Mouse (Mus musculus): ENCODE results near the gene Wdtc1. TPM values are rescaled to one million over a fixed set of nuclear protein-coding genes. Genes with fewer than 3 reads are reported as not detected.

The Wdtc1 gene
- polyA plus RNA-seq (2016; fragmentation: Nextera tagmentation; extraction: Ambion mirVana) = 17.0 and 18.7 TPM in 2 replicates

GRCm38 (mm10) chr4:133353367-133354365, at the start of gene Wdtc1:
Gene Wdtc1 (minus strand): TSS chr4:133353481.
- WGBS = 90% methylated on average over 23 of the region's 23 CpGs
- no peaks in the 10 kb centered on the region for H3K27me3 ChIP-seq
- H3K27ac ChIP-seq = no peak within 1 kb of the TSS
- no peak for ATAC-seq (ENCODE audit: insufficient number of reproducible peaks, insufficient read depth, low FRiP score, low TSS enrichment)
- H3K36me3 ChIP-seq = no peaks in the 10 kb centered on the region
- no peaks in the 10 kb centered on the region for H3K4me1 ChIP-seq
- no peak within 1 kb of the TSS for H3K4me3 ChIP-seq
- H3K9me3 ChIP-seq = no peaks in the 10 kb centered on the region
- H3K9ac ChIP-seq = no peak within 1 kb of the TSS
- H3K4me2 ChIP-seq (replicated peaks) = no peak within 1 kb of the TSS

- no peaks in the 10 kb centered on the region for H3K36me3 ChIP-seq
- H3K27me3 ChIP-seq = no peaks in the 10 kb centered on the region
- no peak overlapping the region for H3K4me3 ChIP-seq
- H3K27ac ChIP-seq = no peak overlapping the region
- H3K4me1 ChIP-seq = peaks cover 36% of the 10 kb centered on the region
- ATAC-seq (ENCODE audit: insufficient number of reproducible peaks, insufficient read depth, low FRiP score, low TSS enrichment) = no peak
- no peak overlapping the region for H3K9ac ChIP-seq
- WGBS = 55% methylated on average over 13 of the region's 13 CpGs
- H3K4me2 ChIP-seq (replicated peaks) = no peak overlapping the region
- H3K9me3 ChIP-seq = no peaks in the 10 kb centered on the region
Measured at GRCm38 (mm10) chr4:133402011-133402410, 48.7 kb upstream of the Wdtc1 start.

GRCm38 (mm10) chr4:133400098-133400497, 46.8 kb upstream of the Wdtc1 start:
- Histone ChIP-seq H3K9ac (no peak overlapping the region; the same call in 1 of the 2 replicates), H3K4me3 (no peak overlapping the region), H3K27me3 (no peaks in the 10 kb centered on the region), H3K4me1 (peaks cover 45% of the 10 kb centered on the region), H3K27ac (peak overlapping the region; percentile 42; the same call in 1 of the 2 replicates), H3K4me2 (replicated peaks) (no peak overlapping the region), H3K36me3 (no peaks in the 10 kb centered on the region), H3K9me3 (no peaks in the 10 kb centered on the region)
- ATAC-seq (ENCODE audit: insufficient number of reproducible peaks, insufficient read depth, low FRiP score, low TSS enrichment) = no peak
- WGBS = 31% methylated on average over 7 of the region's 7 CpGs

- Histone ChIP-seq H3K27ac (peak overlapping the region; percentile 52), H3K4me1 (peaks cover 51% of the 10 kb centered on the region), H3K9me3 (no peaks in the 10 kb centered on the region), H3K27me3 (no peaks in the 10 kb centered on the region), H3K9ac (no peak overlapping the region; the same call in 1 of the 2 replicates), H3K4me3 (no peak overlapping the region), H3K36me3 (no peaks in the 10 kb centered on the region), H3K4me2 (replicated peaks) (no peak overlapping the region)
- ATAC-seq (ENCODE audit: insufficient number of reproducible peaks, insufficient read depth, low FRiP score, low TSS enrichment) = no peak
- 71% methylated on average over 6 of the region's 6 CpGs for WGBS
Measured at GRCm38 (mm10) chr4:133399509-133399908, 46.2 kb upstream of the Wdtc1 start.

- peaks cover 57% of the 10 kb centered on the region for H3K4me1 ChIP-seq
- no peak overlapping the region for H3K4me2 ChIP-seq (replicated peaks)
- no peaks in the 10 kb centered on the region for H3K9me3 ChIP-seq
- no peaks in the 10 kb centered on the region for H3K36me3 ChIP-seq
- H3K27me3 ChIP-seq = no peaks in the 10 kb centered on the region
- WGBS = 74% methylated on average over 5 of the region's 5 CpGs
- H3K9ac ChIP-seq = no peak overlapping the region
- ATAC-seq (ENCODE audit: insufficient number of reproducible peaks, insufficient read depth, low FRiP score, low TSS enrichment) = no peak
- H3K27ac ChIP-seq = no peak overlapping the region
- no peak overlapping the region for H3K4me3 ChIP-seq
Measured at GRCm38 (mm10) chr4:133398619-133399018, 45.3 kb upstream of the Wdtc1 start.

GRCm38 (mm10) chr4:133397961-133398360, 44.7 kb upstream of the Wdtc1 start:
- Histone ChIP-seq H3K4me3 (no peak overlapping the region), H3K4me2 (replicated peaks) (no peak overlapping the region), H3K9me3 (no peaks in the 10 kb centered on the region), H3K27ac (no peak overlapping the region), H3K9ac (no peak overlapping the region), H3K27me3 (no peaks in the 10 kb centered on the region), H3K4me1 (peaks cover 57% of the 10 kb centered on the region), H3K36me3 (no peaks in the 10 kb centered on the region)
- WGBS = 81% methylated on average over 8 of the region's 8 CpGs
- no peak for ATAC-seq (ENCODE audit: insufficient number of reproducible peaks, insufficient read depth, low FRiP score, low TSS enrichment)

GRCm38 (mm10) chr4:133397299-133397698, 44.0 kb upstream of the Wdtc1 start:
- Histone ChIP-seq H3K9ac (no peak overlapping the region), H3K27me3 (no peaks in the 10 kb centered on the region), H3K9me3 (no peaks in the 10 kb centered on the region), H3K4me2 (replicated peaks) (no peak overlapping the region), H3K27ac (no peak overlapping the region), H3K36me3 (no peaks in the 10 kb centered on the region), H3K4me3 (no peak overlapping the region), H3K4me1 (peaks cover 57% of the 10 kb centered on the region)
- no peak for ATAC-seq (ENCODE audit: insufficient number of reproducible peaks, insufficient read depth, low FRiP score, low TSS enrichment)
- WGBS = 38% methylated on average over 5 of the region's 5 CpGs

GRCm38 (mm10) chr4:133396079-133396478, 42.8 kb upstream of the Wdtc1 start:
- no peaks in the 10 kb centered on the region for H3K36me3 ChIP-seq
- H3K27ac ChIP-seq = peak overlapping the region; percentile 58; the same call in 1 of the 2 replicates
- H3K4me1 ChIP-seq = peaks cover 58% of the 10 kb centered on the region
- H3K9me3 ChIP-seq = no peaks in the 10 kb centered on the region
- no peak overlapping the region for H3K9ac ChIP-seq
- H3K27me3 ChIP-seq = no peaks in the 10 kb centered on the region
- ATAC-seq (ENCODE audit: insufficient number of reproducible peaks, insufficient read depth, low FRiP score, low TSS enrichment) = no peak
- WGBS = 66% methylated on average over 2 of the region's 2 CpGs
- no peak overlapping the region for H3K4me2 ChIP-seq (replicated peaks)
- no peak overlapping the region for H3K4me3 ChIP-seq

- no peaks in the 10 kb centered on the region for H3K9me3 ChIP-seq
- peaks cover 2% of the 10 kb centered on the region; the same call in 1 of the 2 replicates for H3K36me3 ChIP-seq
- peaks cover 56% of the 10 kb centered on the region for H3K4me1 ChIP-seq
- H3K27me3 ChIP-seq = no peaks in the 10 kb centered on the region
- H3K4me3 ChIP-seq = no peak overlapping the region
- no peak overlapping the region for H3K9ac ChIP-seq
- WGBS = 86% methylated on average over 4 of the region's 4 CpGs
- ATAC-seq (ENCODE audit: insufficient number of reproducible peaks, insufficient read depth, low FRiP score, low TSS enrichment) = no peak
- no peak overlapping the region for H3K27ac ChIP-seq
- H3K4me2 ChIP-seq (replicated peaks) = no peak overlapping the region
Measured at GRCm38 (mm10) chr4:133394981-133395573, 41.8 kb upstream of the Wdtc1 start.

- Histone ChIP-seq H3K27ac (no peak overlapping the region), H3K4me1 (peaks cover 46% of the 10 kb centered on the region), H3K27me3 (no peaks in the 10 kb centered on the region), H3K4me2 (replicated peaks) (no peak overlapping the region), H3K9me3 (no peaks in the 10 kb centered on the region), H3K4me3 (no peak overlapping the region), H3K36me3 (peaks cover 5% of the 10 kb centered on the region; the same call in 1 of the 2 replicates), H3K9ac (no peak overlapping the region)
- ATAC-seq (ENCODE audit: insufficient number of reproducible peaks, insufficient read depth, low FRiP score, low TSS enrichment) = no peak
- 74% methylated on average over 18 of the region's 18 CpGs for WGBS
Measured at GRCm38 (mm10) chr4:133391185-133392040, 38.1 kb upstream of the Wdtc1 start.

GRCm38 (mm10) chr4:133390585-133390984, 37.3 kb upstream of the Wdtc1 start:
- Histone ChIP-seq H3K9ac (no peak overlapping the region), H3K4me3 (no peak overlapping the region), H3K4me1 (peaks cover 38% of the 10 kb centered on the region), H3K4me2 (replicated peaks) (no peak overlapping the region), H3K9me3 (no peaks in the 10 kb centered on the region), H3K27ac (no peak overlapping the region), H3K36me3 (peaks cover 5% of the 10 kb centered on the region; the same call in 1 of the 2 replicates), H3K27me3 (no peaks in the 10 kb centered on the region)
- ATAC-seq (ENCODE audit: insufficient number of reproducible peaks, insufficient read depth, low FRiP score, low TSS enrichment) = no peak
- 93% methylated on average over 6 of the region's 6 CpGs for WGBS

Data from embryonic facial prominence, embryonic 12.5 days (tissue).